Mouse (Mus musculus) hindbrain, embryonic 12.5 days (tissue): ENCODE measurements at regions not wholly inside any gene's neighbourhood (a gene's known extent, or its start where the extent isn't known, plus 50 kb on each side); places are given as distances from the start of the nearest gene placed in this dataset.

Experiments
- ATAC-seq: fragments of 200-750 bp; cut with Nextera tagmentation; 2 replicates; pipeline ENCODE4 v1.8.0; 2017; ENCODE audit warnings: moderate TSS enrichment; ENCODE audit not compliant: low FRiP score
- H3K27ac ChIP-seq: fragments of 300-500 bp; sonication (generic); 2 replicates; pipeline ENCODE4 v1.5.1; 2016; ENCODE audit warnings: mild to moderate bottlenecking
- H3K27me3 ChIP-seq: fragments of 300-500 bp; sonication (generic); 2 replicates; pipeline ENCODE4 v1.6.1; 2016; ENCODE audit warnings: mild to moderate bottlenecking
- H3K36me3 ChIP-seq: fragments of 300-500 bp; sonication (generic); 2 replicates; pipeline ENCODE4 v1.6.1; 2016; ENCODE audit warnings: mild to moderate bottlenecking
- H3K4me1 ChIP-seq: fragments of 300-500 bp; sonication (generic); 2 replicates; pipeline ENCODE4 v1.6.1; 2016
- H3K4me2 ChIP-seq: fragments of 300-500 bp; sonication (generic); replicated peaks from 2 replicates; pipeline ENCODE4 v1.6.1; 2016; ENCODE audit warnings: mild to moderate bottlenecking
- H3K4me3 ChIP-seq: fragments of 300-500 bp; sonication (generic); 2 replicates; pipeline ENCODE4 v1.5.1; 2016; ENCODE audit warnings: mild to moderate bottlenecking
- H3K9ac ChIP-seq: fragments of 300-500 bp; sonication (generic); 2 replicates; pipeline ENCODE4 v1.6.1; 2016; ENCODE audit warnings: mild to moderate bottlenecking, moderate library complexity
- H3K9me3 ChIP-seq: fragments of 300-500 bp; sonication (generic); replicated peaks from 2 replicates; pipeline ENCODE4 v1.6.1; 2016; ENCODE audit warnings: mild to moderate bottlenecking
- WGBS: fragments of 180-500 bp; shearing (Covaris S2); methylation state at CpG from one replicate; pipeline ENCODE4 v1.1.7; 2016; 5-methylcytosine and 5-hydroxymethylcytosine counted together

- Histone ChIP-seq H3K36me3 (no peaks in the 10 kb centered on the region), H3K27me3 (no peaks in the 10 kb centered on the region), H3K4me1 (peaks cover 2% of the 10 kb centered on the region), H3K27ac (peak overlapping the region; percentile 46; the same call in 1 of the 2 replicates), H3K4me3 (peak overlapping the region; percentile 19; the same call in 1 of the 2 replicates), H3K9me3 (no peaks in the 10 kb centered on the region), H3K9ac (peak overlapping the region; percentile 42; the same call in 1 of the 2 replicates), H3K4me2 (peak overlapping the region; percentile 42)
- ATAC-seq, result no peak
- WGBS, result 5% methylated on average over 6 of the region's 15 CpGs
Observed at GRCm38 (mm10) chr5:126733470-126733869, 508.1 kb upstream of the Tmem132c start.

GRCm38 (mm10) chr5:126735733-126736132 lies 505.9 kb upstream of the Tmem132c start:
- peaks cover 3% of the 10 kb centered on the region for H3K4me1 ChIP-seq
- no peak overlapping the region for H3K4me2 ChIP-seq
- no peak overlapping the region for H3K4me3 ChIP-seq
- H3K36me3 ChIP-seq, result no peaks in the 10 kb centered on the region
- no peak overlapping the region for H3K27ac ChIP-seq
- no peak for ATAC-seq
- no peaks in the 10 kb centered on the region for H3K9me3 ChIP-seq
- H3K27me3 ChIP-seq, result no peaks in the 10 kb centered on the region; the same call in 1 of the 2 replicates
- no peak overlapping the region for H3K9ac ChIP-seq

GRCm38 (mm10) chr5:126737681-126738080 lies 503.9 kb upstream of the Tmem132c start:
- H3K4me1 ChIP-seq, result peaks cover 10% of the 10 kb centered on the region
- WGBS, result 71% methylated on average over 4 of the region's 4 CpGs
- no peak overlapping the region for H3K9ac ChIP-seq
- ATAC-seq, result no peak
- H3K4me3 ChIP-seq, result no peak overlapping the region
- no peak overlapping the region for H3K4me2 ChIP-seq
- H3K36me3 ChIP-seq, result no peaks in the 10 kb centered on the region
- no peaks in the 10 kb centered on the region; the same call in 1 of the 2 replicates for H3K27me3 ChIP-seq
- no peaks in the 10 kb centered on the region for H3K9me3 ChIP-seq
- H3K27ac ChIP-seq, result no peak overlapping the region

GRCm38 (mm10) chr5:126740861-126741410 lies 500.7 kb upstream of the Tmem132c start:
- Histone ChIP-seq H3K9ac (no peak overlapping the region), H3K9me3 (no peaks in the 10 kb centered on the region), H3K4me3 (no peak overlapping the region), H3K4me2 (no peak overlapping the region), H3K27ac (no peak overlapping the region), H3K27me3 (no peaks in the 10 kb centered on the region; the same call in 1 of the 2 replicates), H3K36me3 (no peaks in the 10 kb centered on the region), H3K4me1 (peaks cover 8% of the 10 kb centered on the region; the same call in 1 of the 2 replicates)
- ATAC-seq, result no peak
- 53% methylated on average over 10 of the region's 10 CpGs for WGBS

- Histone ChIP-seq H3K27me3 (no peaks in the 10 kb centered on the region), H3K36me3 (no peaks in the 10 kb centered on the region), H3K9ac (no peak overlapping the region), H3K27ac (no peak overlapping the region), H3K4me1 (no peaks in the 10 kb centered on the region; the same call in none of the 2 replicates), H3K4me3 (no peak overlapping the region), H3K9me3 (no peaks in the 10 kb centered on the region), H3K4me2 (no peak overlapping the region)
- 36% methylated on average over 1 of the region's 1 CpGs for WGBS
- no peak for ATAC-seq
Observed at GRCm38 (mm10) chr5:126755107-126755506, 486.5 kb upstream of the Tmem132c start.

GRCm38 (mm10) chr5:126765037-126765707 lies 476.4 kb upstream of the Tmem132c start:
- no peak overlapping the region for H3K9ac ChIP-seq
- no peak overlapping the region for H3K4me2 ChIP-seq
- H3K27ac ChIP-seq, result peak overlapping the region; percentile 23; the same call in 1 of the 2 replicates
- H3K4me1 ChIP-seq, result peaks cover 14% of the 10 kb centered on the region
- no peaks in the 10 kb centered on the region for H3K36me3 ChIP-seq
- H3K9me3 ChIP-seq, result no peaks in the 10 kb centered on the region
- WGBS, result 8% methylated on average over 4 of the region's 4 CpGs
- no peak overlapping the region for H3K4me3 ChIP-seq
- peak; percentile 85 for ATAC-seq
- peaks cover 10% of the 10 kb centered on the region for H3K27me3 ChIP-seq

GRCm38 (mm10) chr5:126769031-126769430 lies 472.6 kb upstream of the Tmem132c start:
- peaks cover 14% of the 10 kb centered on the region for H3K4me1 ChIP-seq
- no peak overlapping the region for H3K27ac ChIP-seq
- peak overlapping the region; percentile 44 for H3K4me2 ChIP-seq
- no peak overlapping the region for H3K9ac ChIP-seq
- 15% methylated on average over 11 of the region's 11 CpGs for WGBS
- no peak for ATAC-seq
- peaks cover 12% of the 10 kb centered on the region for H3K27me3 ChIP-seq
- no peaks in the 10 kb centered on the region for H3K36me3 ChIP-seq
- peak overlapping the region; percentile 23 for H3K4me3 ChIP-seq
- no peaks in the 10 kb centered on the region for H3K9me3 ChIP-seq

GRCm38 (mm10) chr5:126787706-126788610 lies 453.6 kb upstream of the Tmem132c start:
- H3K36me3 ChIP-seq, result no peaks in the 10 kb centered on the region
- 3% methylated on average over 29 of the region's 29 CpGs for WGBS
- peak overlapping the region; percentile 24; the same call in 1 of the 2 replicates for H3K9ac ChIP-seq
- H3K27ac ChIP-seq, result no peak overlapping the region
- peak; percentile 63 for ATAC-seq
- H3K4me3 ChIP-seq, result peak overlapping the region; percentile 31
- H3K9me3 ChIP-seq, result no peaks in the 10 kb centered on the region
- H3K4me2 ChIP-seq, result peak overlapping the region; percentile 61
- peaks cover 10% of the 10 kb centered on the region for H3K27me3 ChIP-seq
- peaks cover 8% of the 10 kb centered on the region; the same call in 1 of the 2 replicates for H3K4me1 ChIP-seq

- WGBS, result 92% methylated on average over 8 of the region's 8 CpGs
- no peaks in the 10 kb centered on the region for H3K4me1 ChIP-seq
Observed at GRCm38 (mm10) chr5:126799698-126800279, 441.8 kb upstream of the Tmem132c start.

GRCm38 (mm10) chr5:126806656-126807055 lies 435.0 kb upstream of the Tmem132c start:
- no peak overlapping the region for H3K4me2 ChIP-seq
- no peak overlapping the region for H3K4me3 ChIP-seq

More at GRCm38 (mm10) chr5:126799698-126800279, 441.8 kb upstream of the Tmem132c start:
- H3K27me3 ChIP-seq, result no peaks in the 10 kb centered on the region
- ATAC-seq, result no peak
- H3K36me3 ChIP-seq, result no peaks in the 10 kb centered on the region
- no peak overlapping the region for H3K4me2 ChIP-seq
- H3K9ac ChIP-seq, result no peak overlapping the region
- no peak overlapping the region for H3K4me3 ChIP-seq
- H3K9me3 ChIP-seq, result no peaks in the 10 kb centered on the region
- H3K27ac ChIP-seq, result no peak overlapping the region

GRCm38 (mm10) chr5:126816069-126816468 lies 425.5 kb upstream of the Tmem132c start:
- Histone ChIP-seq H3K36me3 (no peaks in the 10 kb centered on the region), H3K4me1 (no peaks in the 10 kb centered on the region), H3K27me3 (no peaks in the 10 kb centered on the region), H3K9ac (no peak overlapping the region), H3K4me3 (no peak overlapping the region), H3K9me3 (peaks cover 8% of the 10 kb centered on the region), H3K27ac (no peak overlapping the region), H3K4me2 (no peak overlapping the region)
- no peak for ATAC-seq

More at GRCm38 (mm10) chr5:126806656-126807055, 435.0 kb upstream of the Tmem132c start:
- no peak for ATAC-seq
- Histone ChIP-seq H3K9me3 (peaks cover 3% of the 10 kb centered on the region), H3K4me1 (no peaks in the 10 kb centered on the region), H3K27ac (no peak overlapping the region), H3K36me3 (no peaks in the 10 kb centered on the region), H3K9ac (no peak overlapping the region), H3K27me3 (no peaks in the 10 kb centered on the region)

- ATAC-seq, result no peak
- Histone ChIP-seq H3K4me2 (no peak overlapping the region), H3K27me3 (no peaks in the 10 kb centered on the region), H3K27ac (no peak overlapping the region), H3K36me3 (no peaks in the 10 kb centered on the region), H3K9me3 (no peaks in the 10 kb centered on the region), H3K4me1 (no peaks in the 10 kb centered on the region), H3K4me3 (no peak overlapping the region), H3K9ac (no peak overlapping the region)
- WGBS, result 96% methylated on average over 3 of the region's 3 CpGs
Observed at GRCm38 (mm10) chr5:126835440-126835839, 406.2 kb upstream of the Tmem132c start.
